Mouse (Mus musculus) ES-Bruce4 (cell line): ENCODE data around the gene Pfkl.

Experiments
- CTCF ChIP-seq: IDR thresholded peaks from one replicate; pipeline ENCODE4 v1.8.1; 2011; ENCODE audit warnings: low read depth, low read length
- POLR2A ChIP-seq: IDR thresholded peaks from one replicate; pipeline ENCODE4 v1.8.1; 2011; ENCODE audit warnings: low read length; ENCODE audit not compliant: insufficient read depth

- TF ChIP-seq CTCF (no peak), POLR2A (no peak)
These were observed 5.3 kb downstream of the Pfkl start for GRCm38 (mm10) chr10:78004479-78005100.
